15 mouse cellular contexts compared by ENCODE assay signal in genomic region chr15:86903006-86903405, GRCm38 (mm10).
"Had no signal": no experiment of that assay in that cellular context is flagged by ENCODE, and none has a peak within 500 bp of the region (broad histone marks: within the 10 kb centered on the region; RNA-seq: fewer than 3 reads in every experiment).

No protein-coding gene starts in this region.

- H3K27ac ChIP-seq: neural tube, embryonic 15.5 days; stomach, embryonic 15.5 days; stomach, postnatal 0 days had no signal

- H3K9me3 ChIP-seq: neural tube, embryonic 15.5 days; stomach, embryonic 15.5 days had no signal

- H3K36me3 ChIP-seq: neural tube, embryonic 15.5 days; stomach, embryonic 15.5 days had no signal

- H3K4me1 ChIP-seq: neural tube, embryonic 15.5 days; stomach, embryonic 15.5 days had no signal

- H3K27me3 ChIP-seq: neural tube, embryonic 15.5 days; stomach, embryonic 15.5 days had no signal

- DNase-seq: retina, postnatal 1 day; right cerebral cortex, adult 18-20 months; right cerebral cortex, postnatal 14 days; right cerebral cortex, postnatal 25 days; right cerebral cortex, postnatal 4 days; spleen, adult 18-20 months; thymus, adult 18-20 months; thymus, adult 2 months; thymus, postnatal 14 days; thymus, postnatal 25 days; thymus, postnatal 36 days; thymus, postnatal 4 days had no signal

- H3K9ac ChIP-seq: neural tube, embryonic 15.5 days; stomach, embryonic 15.5 days had no signal

- H3K4me2 ChIP-seq: neural tube, embryonic 15.5 days; stomach, embryonic 15.5 days had no signal

- H3K4me3 ChIP-seq: neural tube, embryonic 15.5 days; stomach, embryonic 15.5 days had no signal
